Mouse (Mus musculus) E14TG2a.4 (cell line): ENCODE data around the gene Cpeb4.

Experiments used
- CTCF ChIP-seq: conservative IDR thresholded peaks from 2 replicates; pipeline ENCODE4 v1.5.1; 2014; ENCODE audit warnings: low read length
- NANOG ChIP-seq: IDR thresholded peaks from 2 replicates; pipeline ENCODE4 v1.6.1; 2014; ENCODE audit warnings: borderline replicate concordance, low read length, mixed read lengths
- POU5F1 ChIP-seq: IDR thresholded peaks from 2 replicates; pipeline ENCODE4 v1.6.1; 2014; ENCODE audit warnings: low read length, borderline replicate concordance

- TF ChIP-seq CTCF, result no peak
- TF ChIP-seq POU5F1, result no peak
- TF ChIP-seq NANOG, result no peak
Measured at GRCm38 (mm10) chr11:31930051-31930450, 58.0 kb downstream of the Cpeb4 start.
